In the genomic region with DNA sequence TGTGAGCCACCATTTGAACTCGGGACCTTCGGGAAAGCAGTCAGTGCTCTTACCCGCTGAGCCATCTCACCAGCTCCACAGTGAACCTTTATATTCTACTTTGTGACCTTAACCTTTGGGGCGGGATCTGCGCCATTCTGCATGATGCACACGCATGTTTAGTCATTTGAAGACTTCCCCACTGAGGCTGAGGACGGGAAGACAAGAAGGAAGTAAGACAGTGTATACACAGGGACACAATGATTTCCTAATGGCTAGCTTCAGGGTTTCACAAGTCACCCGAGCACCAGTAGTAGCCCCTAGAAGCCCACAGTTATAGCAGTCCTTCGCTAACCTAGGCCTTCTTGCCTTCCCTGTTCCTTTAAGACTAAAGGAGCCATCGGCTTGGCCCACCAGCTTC, we compare ENCODE assay signal across 8 mouse cellular contexts. TPM values are rescaled to one million over a fixed set of nuclear protein-coding genes. Genes with fewer than 3 reads are reported as not detected.
DNase-seq lines count a peak whose midpoint lies in the region; ATAC-seq and TF ChIP-seq lines count a peak whose summit lies in the region.

No protein-coding gene starts in this region.

- TF ChIP-seq CTCF in small intestine, adult 2 months (IDR thresholded peaks at IDR 0.05; ENCODE audit: extremely low read depth, insufficient read length, insufficient replicate concordance, low read depth, low read length): no peak

- DNase-seq in lung, postnatal 25 days (ENCODE audit: low spot score): no peak
- no peak for DNase-seq in liver, embryonic 11.5 days (ENCODE audit: low spot score)
- no peak for DNase-seq in thymus, adult 18-20 months
- no peak for DNase-seq in right cerebral cortex, postnatal 36 days (ENCODE audit: low spot score in 2 of 2)
- DNase-seq in embryo, embryonic 10.5 days (ENCODE audit: low spot score): no peak

- WGBS in lung, embryonic 15.5 days: 71% methylated on average over 10 of the region's 10 CpGs
- 75% methylated on average over 10 of the region's 10 CpGs for WGBS in forebrain, embryonic 13.5 days
- WGBS in liver, embryonic 11.5 days: 69% methylated on average over 10 of the region's 10 CpGs
- WGBS in small intestine, adult 2 months: 62% methylated on average over 10 of the region's 10 CpGs

- no peak for ATAC-seq in lung, embryonic 15.5 days (ENCODE audit: borderline replicate concordance, extremely low read depth, low FRiP score, low TSS enrichment)
- peak; percentile 17 for ATAC-seq in forebrain, embryonic 13.5 days
- peak; percentile 15; the same call in 1 of the 2 replicates for ATAC-seq in liver, embryonic 11.5 days (replicated peaks; ENCODE audit: low FRiP score)

- no peaks in the 10 kb centered on the region for H3K27me3 ChIP-seq in lung, embryonic 15.5 days
- no peaks in the 10 kb centered on the region for H3K27me3 ChIP-seq in forebrain, embryonic 13.5 days
- H3K27me3 ChIP-seq in liver, embryonic 11.5 days (replicated peaks; ENCODE audit: control insufficient read depth, insufficient read depth, low read length): no peaks in the 10 kb centered on the region
- H3K27me3 ChIP-seq in small intestine, adult 2 months (ENCODE audit: control insufficient read depth, insufficient read depth, low read length): no peaks in the 10 kb centered on the region

- no peak for TF ChIP-seq POLR2A in small intestine, adult 2 months (IDR thresholded peaks at IDR 0.05; ENCODE audit: low read depth, low read length)

- H3K9me3 ChIP-seq in lung, embryonic 15.5 days: no peaks in the 10 kb centered on the region
- no peaks in the 10 kb centered on the region for H3K9me3 ChIP-seq in forebrain, embryonic 13.5 days (replicated peaks)
- no peaks in the 10 kb centered on the region for H3K9me3 ChIP-seq in liver, embryonic 11.5 days (ENCODE audit: control insufficient read depth, low read length)

- H3K27ac ChIP-seq in lung, embryonic 15.5 days: peak overlapping the region; percentile 63
- peak overlapping the region; percentile 64 for H3K27ac ChIP-seq in forebrain, embryonic 13.5 days
- peak overlapping the region; percentile 26; the same call in 1 of the 2 replicates for H3K27ac ChIP-seq in liver, embryonic 11.5 days (ENCODE audit: low read depth, low read length)
- peak overlapping the region; percentile 63 for H3K27ac ChIP-seq in small intestine, adult 2 months (ENCODE audit: insufficient read depth, low read depth, low read length)

- peaks cover 29% of the 10 kb centered on the region for H3K4me1 ChIP-seq in lung, embryonic 15.5 days
- peaks cover 12% of the 10 kb centered on the region for H3K4me1 ChIP-seq in forebrain, embryonic 13.5 days
- peaks cover 25% of the 10 kb centered on the region for H3K4me1 ChIP-seq in liver, embryonic 11.5 days (replicated peaks; ENCODE audit: control insufficient read depth, insufficient read depth, low read length)
- peaks cover 13% of the 10 kb centered on the region; the same call in 1 of the 2 replicates for H3K4me1 ChIP-seq in small intestine, adult 2 months (ENCODE audit: control insufficient read depth, insufficient read depth, insufficient read length, low read length)

- peak overlapping the region; percentile 64 for H3K9ac ChIP-seq in lung, embryonic 15.5 days
- H3K9ac ChIP-seq in forebrain, embryonic 13.5 days: peak overlapping the region; percentile 31; the same call in 1 of the 2 replicates
- no peak overlapping the region; the same call in 1 of the 2 replicates for H3K9ac ChIP-seq in liver, embryonic 11.5 days (ENCODE audit: low read depth, low read length)

- H3K4me2 ChIP-seq in lung, embryonic 15.5 days: peak overlapping the region; percentile 85
- H3K4me2 ChIP-seq in forebrain, embryonic 13.5 days: peak overlapping the region; percentile 84
- peak overlapping the region; percentile 81 for H3K4me2 ChIP-seq in liver, embryonic 11.5 days

- peak overlapping the region; percentile 79 for H3K4me3 ChIP-seq in lung, embryonic 15.5 days
- peak overlapping the region; percentile 79 for H3K4me3 ChIP-seq in forebrain, embryonic 13.5 days
- peak overlapping the region; percentile 82 for H3K4me3 ChIP-seq in liver, embryonic 11.5 days (ENCODE audit: low read depth, low read length)
- peak overlapping the region; percentile 73 for H3K4me3 ChIP-seq in small intestine, adult 2 months (ENCODE audit: low read depth, low read length)

- peaks cover 4% of the 10 kb centered on the region; the same call in 1 of the 2 replicates for H3K36me3 ChIP-seq in lung, embryonic 15.5 days
- H3K36me3 ChIP-seq in forebrain, embryonic 13.5 days (ENCODE audit: poor library complexity, severe bottlenecking): peaks cover 12% of the 10 kb centered on the region
- no peaks in the 10 kb centered on the region for H3K36me3 ChIP-seq in liver, embryonic 11.5 days (ENCODE audit: control insufficient read depth, insufficient read depth, low read length)
- H3K36me3 ChIP-seq in small intestine, adult 2 months (ENCODE audit: control insufficient read depth, insufficient read depth, low read length): peaks cover 7% of the 10 kb centered on the region

RNA-seq across cellular contexts. Expression of a gene that starts 0.5 kb away (rescaled TPM):
- 76.1 TPM in 2 replicates for polyA plus RNA-seq in lung, embryonic 15.5 days (2015; fragmentation: Nextera tagmentation; extraction: Ambion mirVana)
- 56.2 and 57.1 TPM in 2 replicates for polyA plus RNA-seq in forebrain, embryonic 13.5 days (2015; fragmentation: Nextera tagmentation; extraction: Ambion mirVana)
- 97.1 and 104 TPM in 2 replicates for polyA plus RNA-seq in liver, embryonic 11.5 days (2014; fragmentation: Nextera tagmentation; extraction: Ambion mirVana)
- polyA plus RNA-seq in small intestine, adult 2 months (2012; rRNA removed): 50.3 and 76.6 TPM in 2 replicates

RNA-seq across cellular contexts. Expression of a gene that starts 17.8 kb away (rescaled TPM):
- polyA plus RNA-seq in lung, embryonic 15.5 days (2015; fragmentation: Nextera tagmentation; extraction: Ambion mirVana): 38.2 and 40.5 TPM in 2 replicates
- polyA plus RNA-seq in forebrain, embryonic 13.5 days (2015; fragmentation: Nextera tagmentation; extraction: Ambion mirVana): 28.7 and 33.6 TPM in 2 replicates
- 47.7 and 49.8 TPM in 2 replicates for polyA plus RNA-seq in liver, embryonic 11.5 days (2014; fragmentation: Nextera tagmentation; extraction: Ambion mirVana)
- polyA plus RNA-seq in small intestine, adult 2 months (2012; rRNA removed): 116 and 163 TPM in 2 replicates

RNA-seq across cellular contexts. Expression of a gene that starts 25.2 kb away (rescaled TPM):
- 71.7 and 76.4 TPM in 2 replicates for polyA plus RNA-seq in lung, embryonic 15.5 days (2015; fragmentation: Nextera tagmentation; extraction: Ambion mirVana)
- 41.7 and 56.6 TPM in 2 replicates for polyA plus RNA-seq in forebrain, embryonic 13.5 days (2015; fragmentation: Nextera tagmentation; extraction: Ambion mirVana)
- polyA plus RNA-seq in liver, embryonic 11.5 days (2014; fragmentation: Nextera tagmentation; extraction: Ambion mirVana): 39.6 and 47.7 TPM in 2 replicates
- polyA plus RNA-seq in small intestine, adult 2 months (2012; rRNA removed): 62.8 and 108 TPM in 2 replicates

RNA-seq across cellular contexts. Expression of a gene that starts 26.7 kb away (rescaled TPM):
- 122 and 124 TPM in 2 replicates for polyA plus RNA-seq in lung, embryonic 15.5 days (2015; fragmentation: Nextera tagmentation; extraction: Ambion mirVana)
- 163 and 173 TPM in 2 replicates for polyA plus RNA-seq in forebrain, embryonic 13.5 days (2015; fragmentation: Nextera tagmentation; extraction: Ambion mirVana)
- 104 and 106 TPM in 2 replicates for polyA plus RNA-seq in liver, embryonic 11.5 days (2014; fragmentation: Nextera tagmentation; extraction: Ambion mirVana)
- 79.6 and 166 TPM in 2 replicates for polyA plus RNA-seq in small intestine, adult 2 months (2012; rRNA removed)

RNA-seq across cellular contexts. Expression of a gene that starts 41.4 kb away (rescaled TPM):
- 50.1 and 59.7 TPM in 2 replicates for polyA plus RNA-seq in lung, embryonic 15.5 days (2015; fragmentation: Nextera tagmentation; extraction: Ambion mirVana)
- polyA plus RNA-seq in forebrain, embryonic 13.5 days (2015; fragmentation: Nextera tagmentation; extraction: Ambion mirVana): 50.9 and 53.6 TPM in 2 replicates
- 96.9 and 106 TPM in 2 replicates for polyA plus RNA-seq in liver, embryonic 11.5 days (2014; fragmentation: Nextera tagmentation; extraction: Ambion mirVana)
- 32.2 and 60.0 TPM in 2 replicates for polyA plus RNA-seq in small intestine, adult 2 months (2012; rRNA removed)
